Mouse (Mus musculus) right cerebral cortex, adult 18-20 months (tissue): ENCODE data around the gene Ckb.
"Not testable (repeated sequence)": the region's sequence is repeated elsewhere in the genome, so short reads cannot be mapped to it uniquely, and the experiment has no call there.

Experiments used
- DNase-seq: peaks from one replicate; pipeline ENCODE4 v3.0.0; 2022; ENCODE audit warnings: mixed read lengths

Ckb gene

GRCm38 (mm10) chr12:111672176-111672575 lies at the start of gene Ckb:
Ckb (minus strand) TSS chr12:111672338.
- DNase-seq: peak; percentile 96

GRCm38 (mm10) chr12:111720222-111720621 lies 48.1 kb upstream of the Ckb start:
- DNase-seq: no peak

- DNase-seq: no peak
These were observed 46.5 kb upstream of the Ckb start for GRCm38 (mm10) chr12:111718656-111719055.

GRCm38 (mm10) chr12:111716505-111716904 lies 44.4 kb upstream of the Ckb start:
- no peak for DNase-seq

- DNase-seq: not testable (repeated sequence)
These were observed 41.7 kb upstream of the Ckb start for GRCm38 (mm10) chr12:111713880-111714279.

- peak; percentile 93 for DNase-seq
These were observed 41.0 kb upstream of the Ckb start, which contains the start of the genes Bag5 and Apopt1 for GRCm38 (mm10) chr12:111713004-111713651. Bag5 (minus strand) TSS chr12:111713257. Apopt1 (plus strand) TSS chr12:111713261.

- no peak for DNase-seq
These were observed 40.3 kb upstream of the Ckb start for GRCm38 (mm10) chr12:111712476-111712875.

GRCm38 (mm10) chr12:111710091-111710490 lies 38.0 kb upstream of the Ckb start:
- no peak for DNase-seq

GRCm38 (mm10) chr12:111708181-111708580 lies 36.0 kb upstream of the Ckb start:
- no peak for DNase-seq

- no peak for DNase-seq
These were observed 33.2 kb upstream of the Ckb start for GRCm38 (mm10) chr12:111705186-111705973.

GRCm38 (mm10) chr12:111704609-111705008 lies 32.5 kb upstream of the Ckb start:
- no peak for DNase-seq

GRCm38 (mm10) chr12:111703301-111703700 lies 31.2 kb upstream of the Ckb start:
- DNase-seq: no peak

GRCm38 (mm10) chr12:111700920-111701458 lies 28.9 kb upstream of the Ckb start:
- peak; percentile 84 for DNase-seq

GRCm38 (mm10) chr12:111699542-111699941 lies 27.4 kb upstream of the Ckb start:
- DNase-seq: peak; percentile 76

- DNase-seq: no peak
These were observed 26.3 kb upstream of the Ckb start for GRCm38 (mm10) chr12:111698346-111698913.

- DNase-seq: no peak
These were observed 25.6 kb upstream of the Ckb start for GRCm38 (mm10) chr12:111697708-111698107.

GRCm38 (mm10) chr12:111696239-111696638 lies 24.1 kb upstream of the Ckb start:
- DNase-seq: peak; percentile 76

GRCm38 (mm10) chr12:111694880-111695804 lies 23.0 kb upstream of the Ckb start:
- peak; percentile 64 for DNase-seq

- no peak for DNase-seq
These were observed 22.2 kb upstream of the Ckb start for GRCm38 (mm10) chr12:111694271-111694781.

GRCm38 (mm10) chr12:111693341-111694270 lies 21.5 kb upstream of the Ckb start:
- peak; percentile 79 for DNase-seq

GRCm38 (mm10) chr12:111692899-111693298 lies 20.8 kb upstream of the Ckb start:
- no peak for DNase-seq
